Mouse (Mus musculus) adrenal gland, postnatal 25 days (tissue): ENCODE data around the gene Suv39h1. TPM values are rescaled to one million over a fixed set of nuclear protein-coding genes. Genes with fewer than 3 reads are reported as not detected.
"Not testable (repeated sequence)": the region's sequence is repeated elsewhere in the genome, so short reads cannot be mapped to it uniquely, and the experiment has no call there.

Source experiments
- DNase-seq: peaks from one replicate; pipeline ENCODE4 v3.0.0; 2021; ENCODE audit warnings: mixed read lengths
- total RNA-seq: library from RNA; stranded (reverse); gene quantifications from 2 replicates; pipeline ENCODE4 v1.2.3, GENCODE M21; 2021

Gene Suv39h1
- total RNA-seq, 1 experiment from 2014 or later: 17.7 TPM

DNA sequence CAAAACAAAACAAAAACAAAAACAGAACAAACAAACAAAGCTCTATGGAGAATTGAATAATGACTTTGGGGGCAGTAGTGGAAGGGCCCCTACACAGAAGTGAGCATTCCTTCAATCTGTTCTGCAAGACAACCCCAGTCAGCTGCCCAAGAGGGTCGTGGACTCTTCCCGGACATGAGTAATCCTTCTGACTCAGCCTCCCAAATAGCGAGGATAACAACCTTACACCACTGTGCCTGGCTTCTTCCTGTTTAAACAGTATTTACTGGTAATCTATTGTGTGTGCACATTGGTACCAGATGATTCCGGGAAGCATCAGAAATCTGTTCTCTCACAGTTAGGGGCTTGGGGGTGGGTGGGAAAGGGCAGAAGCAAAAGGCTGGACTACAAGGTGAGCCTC is 47.7 kb downstream of the Suv39h1 start:
- no peak for DNase-seq

DNA sequence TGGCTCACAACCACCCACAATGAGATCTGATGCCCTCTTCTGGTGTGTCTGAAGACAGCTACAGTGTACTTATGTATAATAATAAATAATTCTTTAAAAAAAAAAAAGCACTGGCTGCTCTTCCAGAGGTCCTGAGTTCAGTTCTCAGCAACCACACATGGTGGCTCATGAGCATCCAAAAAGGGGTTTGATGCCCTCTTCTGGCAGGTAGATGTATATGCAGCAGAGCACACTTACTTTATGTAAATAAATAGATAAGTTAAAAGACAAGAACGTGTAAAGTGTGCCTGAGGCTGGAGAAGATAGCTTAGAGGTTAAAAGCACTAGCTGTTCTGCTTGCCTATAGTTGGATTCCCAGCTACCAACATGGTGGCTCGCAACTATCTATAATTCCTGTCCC is 49.8 kb downstream of the Suv39h1 start:
- DNase-seq: no peak

DNA sequence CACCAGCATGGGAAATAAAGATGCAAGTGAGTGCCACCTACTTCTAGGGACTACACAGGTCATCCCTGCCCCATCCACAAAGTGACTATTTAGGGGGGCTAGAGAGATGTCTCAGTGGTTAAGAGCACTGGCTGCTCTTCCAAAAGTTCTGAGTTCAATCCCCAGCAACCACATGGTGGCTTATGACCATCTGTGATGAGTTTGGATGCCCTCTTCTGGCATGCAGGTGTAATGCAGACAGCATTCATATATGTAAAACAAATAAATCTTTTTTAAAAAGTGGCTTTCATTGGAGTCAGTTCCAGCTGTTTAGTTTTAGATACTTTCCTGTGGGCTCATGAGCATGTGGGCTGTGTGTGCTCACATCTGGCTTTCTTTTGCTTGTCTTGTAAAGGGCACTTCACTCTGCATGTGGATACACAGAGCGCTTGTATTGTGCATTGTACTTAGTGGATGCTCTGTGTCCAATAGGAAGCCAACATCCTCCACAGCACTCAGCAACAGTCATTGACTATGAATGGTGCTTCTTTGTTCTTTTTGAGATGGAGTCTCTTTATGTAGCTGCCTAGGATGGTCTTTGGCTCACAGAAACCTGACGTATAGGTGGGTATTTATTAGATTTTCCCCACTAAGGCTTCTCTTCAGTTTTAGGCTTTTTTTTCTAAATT is 54.3 kb downstream of the Suv39h1 start:
- DNase-seq: no peak

DNA sequence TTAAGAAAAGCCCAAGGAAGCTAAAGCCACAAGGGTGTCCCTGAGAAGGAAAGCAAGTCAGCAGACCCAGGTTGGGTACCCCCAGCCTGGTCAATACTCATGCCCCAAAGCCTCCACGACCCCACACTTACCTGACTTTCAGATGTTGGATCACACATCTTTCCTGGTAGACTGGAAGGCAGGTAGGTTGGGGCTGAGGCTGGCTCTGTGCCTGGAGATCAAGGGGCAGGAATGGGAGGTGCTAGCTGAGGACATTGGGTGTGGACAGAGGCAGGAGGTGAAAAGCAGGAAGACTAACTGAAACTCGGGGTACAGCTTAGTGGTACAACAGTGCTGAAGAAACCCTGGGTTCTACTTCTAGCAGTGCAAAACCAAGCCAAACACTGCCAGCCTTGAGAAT is 56.3 kb downstream of the Suv39h1 start, which contains the start of gene Glod5:
Gene Glod5, minus strand, starts transcription at position 207 of the 400 bp plus-strand sequence.
- no peak for DNase-seq

DNA sequence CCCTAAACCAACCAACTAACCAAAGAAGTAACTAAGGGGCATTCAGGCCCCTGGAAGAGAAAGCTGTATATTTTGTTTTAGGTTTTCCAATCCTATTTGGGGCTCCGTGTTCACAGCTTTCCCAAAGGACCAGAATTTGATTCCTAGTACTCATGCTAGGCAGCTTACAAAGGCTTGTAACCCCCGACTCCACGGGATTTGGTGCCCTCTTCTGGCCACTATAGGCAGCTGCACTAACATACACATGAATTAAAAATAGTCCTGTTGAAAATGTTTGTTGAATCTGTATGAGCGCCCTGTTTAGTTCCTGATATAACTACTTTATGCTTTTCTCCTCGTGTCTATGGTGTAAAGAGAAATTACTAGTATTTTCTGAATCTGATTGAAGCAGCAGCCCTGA is 57.4 kb downstream of the Suv39h1 start:
- DNase-seq: peak; percentile 31

DNA sequence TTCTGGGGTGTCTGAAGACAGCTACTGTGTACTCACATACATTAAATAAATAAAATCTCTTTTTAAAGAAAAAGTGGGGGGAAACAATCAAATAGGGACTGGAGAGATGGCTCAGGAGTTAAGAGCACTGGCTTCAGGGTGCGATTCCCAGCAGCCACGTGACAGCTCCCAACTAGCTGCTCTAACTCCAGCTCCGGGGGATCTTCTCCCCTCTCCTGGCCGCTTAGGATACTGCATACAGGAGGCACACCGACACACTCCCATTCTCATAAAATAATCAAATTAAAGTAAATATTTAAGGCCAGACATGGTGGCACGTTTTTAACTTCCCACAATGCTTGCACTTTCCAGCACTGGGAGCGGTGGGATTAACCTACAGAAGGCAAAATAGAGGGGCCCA is 58.9 kb downstream of the Suv39h1 start:
- DNase-seq: not testable (repeated sequence)

DNA sequence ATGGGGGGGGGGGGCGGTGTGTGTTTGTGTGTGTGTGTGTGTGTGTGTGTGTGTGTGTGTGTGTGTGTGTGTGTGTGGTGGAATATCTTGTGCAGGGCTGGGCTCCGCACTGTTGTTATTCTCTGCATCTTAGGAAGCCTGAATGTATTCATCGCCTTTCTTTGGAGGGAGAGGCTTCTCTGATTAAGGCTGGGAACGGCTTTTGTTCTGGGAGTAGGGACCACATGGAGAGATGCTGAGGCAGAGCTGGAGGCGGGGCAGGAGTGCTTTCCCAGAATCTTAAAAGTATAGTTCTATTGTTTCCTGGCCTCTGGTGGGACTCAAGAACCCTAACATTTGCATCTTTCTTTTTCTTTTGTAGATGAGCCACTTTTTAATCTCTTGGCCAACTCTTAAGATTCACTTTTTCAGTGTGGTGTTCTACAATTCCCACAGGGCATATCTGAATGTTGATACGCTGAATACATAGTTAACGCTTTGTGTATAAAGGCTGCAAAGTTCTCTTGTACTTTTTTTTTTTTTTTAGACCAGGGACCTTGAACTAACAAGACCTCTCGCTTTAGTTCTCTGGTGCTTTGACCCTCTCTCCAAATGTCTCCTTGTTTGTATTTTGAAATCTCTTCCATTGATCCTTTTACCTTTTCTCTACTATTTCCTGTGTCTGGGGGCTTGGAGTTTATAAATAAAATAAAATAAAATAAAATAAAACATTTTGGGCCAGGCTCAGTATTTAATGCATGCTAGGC is 60.8 kb downstream of the Suv39h1 start:
- DNase-seq: no peak

DNA sequence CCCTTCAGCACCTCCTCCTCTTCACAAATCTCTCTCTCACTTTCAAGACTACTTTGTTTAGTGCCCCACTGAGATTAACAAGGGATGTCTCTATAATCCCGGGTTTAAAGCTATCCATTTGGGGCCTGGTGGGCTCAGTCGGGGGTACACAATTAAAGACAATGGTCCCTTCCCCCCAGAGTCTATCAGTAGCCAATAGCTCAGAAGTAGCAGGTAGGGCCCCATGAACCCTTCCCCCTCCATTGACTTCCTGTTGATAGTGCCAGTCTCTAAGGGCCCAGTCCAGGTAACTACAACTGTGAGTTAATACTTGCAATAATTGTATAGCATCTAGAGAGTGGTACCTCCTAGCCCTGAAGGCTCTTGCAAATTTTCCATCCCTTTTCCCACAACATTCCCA is 61.4 kb downstream of the Suv39h1 start:
- DNase-seq: no peak

Other genes starting within 250 kb of the Suv39h1 start
- gene Otud5, start 233.4 kb downstream of the Suv39h1 start, total RNA-seq: 74.6 and 83.3 TPM in 2 replicates
- 11.1 and 12.3 TPM in 2 replicates for gene Pim2, start 196.5 kb downstream of the Suv39h1 start, total RNA-seq
- 43.1 and 81.5 TPM in 2 replicates for gene Slc35a2, start 190.7 kb downstream of the Suv39h1 start, total RNA-seq
- gene Pqbp1, start 175.5 kb downstream of the Suv39h1 start, total RNA-seq: 118 and 127 TPM in 2 replicates
- 114 and 134 TPM in 2 replicates for gene Timm17b, start 175.4 kb downstream of the Suv39h1 start, total RNA-seq
- gene Gm10491, start 166.9 kb downstream of the Suv39h1 start, total RNA-seq: not detected in 2 replicates
- gene Gm10490, start 165.2 kb downstream of the Suv39h1 start, total RNA-seq: 1.9 TPM in 1 of 2 replicates, not detected in the other
- 39.1 and 47.5 TPM in 2 replicates for gene Pcsk1n, start 154.9 kb downstream of the Suv39h1 start, total RNA-seq
- gene Eras, start 146.2 kb downstream of the Suv39h1 start, total RNA-seq: not detected in 2 replicates
- gene Hdac6, start 126.9 kb downstream of the Suv39h1 start, total RNA-seq: 17.9 and 26.7 TPM in 2 replicates
- gene Gata1, start 96.7 kb downstream of the Suv39h1 start, total RNA-seq: not detected in 2 replicates
- gene Glod5, start 56.3 kb downstream of the Suv39h1 start, total RNA-seq: not detected in 2 replicates
- gene Was, start 15.7 kb upstream of the Suv39h1 start, total RNA-seq: 0.71 and 1.2 TPM in 2 replicates
- gene Wdr13, start 58.1 kb upstream of the Suv39h1 start, total RNA-seq: 71.8 and 74.9 TPM in 2 replicates
- 78.5 and 115 TPM in 2 replicates for gene Rbm3, start 71.1 kb upstream of the Suv39h1 start, total RNA-seq
- gene Tbc1d25, start 101.4 kb upstream of the Suv39h1 start, total RNA-seq: 9.3 and 9.4 TPM in 2 replicates
- gene Ebp, start 118.8 kb upstream of the Suv39h1 start, total RNA-seq: 98.4 and 113 TPM in 2 replicates
- gene Porcn, start 131.8 kb upstream of the Suv39h1 start, total RNA-seq: 4.6 and 7.0 TPM in 2 replicates
- 20.7 and 27.3 TPM in 2 replicates for gene Ftsj1, start 177.6 kb upstream of the Suv39h1 start, total RNA-seq
- gene Slc38a5, start 196.4 kb upstream of the Suv39h1 start, total RNA-seq: not detected in 2 replicates